ENCODE assay signal across 26 mouse cellular contexts in genomic region chr11:104305711-104306110, GRCm38 (mm10).
"Had no signal": no experiment of that assay in that cellular context is flagged by ENCODE, and none has a peak within 500 bp of the region (broad histone marks: within the 10 kb centered on the region; RNA-seq: fewer than 3 reads in every experiment).

No protein-coding gene starts in this region.

- H3K9ac ChIP-seq: heart, embryonic 13.5 days; heart, embryonic 15.5 days; hindbrain, embryonic 13.5 days; hindbrain, embryonic 15.5 days; kidney, embryonic 15.5 days; limb, embryonic 13.5 days; limb, embryonic 15.5 days; liver, embryonic 12.5 days; liver, embryonic 14.5 days had no signal

- ATAC-seq: hindbrain, postnatal 0 days; intestine, embryonic 16.5 days; liver, embryonic 12.5 days had no signal

- H3K27ac ChIP-seq: heart, adult 2 months; heart, embryonic 13.5 days; heart, embryonic 15.5 days; hindbrain, embryonic 13.5 days; hindbrain, embryonic 15.5 days; hindbrain, postnatal 0 days; kidney, embryonic 15.5 days; kidney, postnatal 0 days; limb, embryonic 13.5 days; limb, embryonic 15.5 days; liver, embryonic 12.5 days; liver, embryonic 14.5 days had no signal

- DNase-seq: gastrocnemius, postnatal 14 days; gastrocnemius, postnatal 36 days; heart, adult 11 months; heart, adult 2 months; heart, postnatal 14 days; heart, postnatal 36 days; kidney, adult 11 months; kidney, adult 2 months; kidney, postnatal 14 days; kidney, postnatal 36 days; layer of hippocampus, adult 9-11 months; layer of hippocampus, postnatal 36 days; left cerebral cortex, postnatal 4 days had no signal

- H3K36me3 ChIP-seq: heart, embryonic 13.5 days; heart, embryonic 15.5 days; kidney, embryonic 15.5 days; limb, embryonic 13.5 days; limb, embryonic 15.5 days; liver, embryonic 12.5 days had no signal

- H3K27me3 ChIP-seq: hindbrain, embryonic 15.5 days had no signal

- H3K4me3 ChIP-seq: heart, adult 2 months; heart, embryonic 13.5 days; heart, embryonic 15.5 days; hindbrain, embryonic 13.5 days; hindbrain, embryonic 15.5 days; kidney, embryonic 15.5 days; limb, embryonic 13.5 days; limb, embryonic 15.5 days; liver, embryonic 12.5 days had no signal

- H3K9me3 ChIP-seq: heart, embryonic 13.5 days; heart, embryonic 15.5 days; hindbrain, embryonic 13.5 days; hindbrain, embryonic 15.5 days; kidney, embryonic 15.5 days; limb, embryonic 13.5 days; limb, embryonic 15.5 days; liver, embryonic 12.5 days had no signal

- H3K4me2 ChIP-seq: heart, embryonic 11.5 days; heart, embryonic 13.5 days; heart, embryonic 15.5 days; hindbrain, embryonic 13.5 days; hindbrain, embryonic 15.5 days; kidney, embryonic 15.5 days; limb, embryonic 13.5 days; limb, embryonic 15.5 days; liver, embryonic 12.5 days had no signal
